Mouse (Mus musculus): ENCODE data around the gene Nap1l3. TPM values are rescaled to one million over a fixed set of nuclear protein-coding genes. Genes with fewer than 3 reads are reported as not detected.

Nap1l3 gene
- total RNA-seq (2021): 1 to 10 TPM in 1 of 2 experiments, under 1 TPM in 1; 0.80 to 1.5 TPM
- long read RNA-seq, experiment 1, transcript Nap1l3-201 (1 exons, 2,837 nt): major isoform, 6 of 6 reads
- long read RNA-seq, experiment 1, partial matches to known transcripts: 0 of 6 reads
- long read RNA-seq, experiment 1, other reads (novel, unspliced or antisense): 0 of 6 reads
- long read RNA-seq, experiment 2, partial matches to known transcripts: 0 of 2 reads
- long read RNA-seq, experiment 2, other reads (novel, unspliced or antisense): 0 of 2 reads

- peak; percentile 39 for DNase-seq
Measured at GRCm38 (mm10) chrX:122396781-122397581, at the start of gene Nap1l3. Gene Nap1l3, minus strand, starts transcription at chrX:122397401.

GRCm38 (mm10) chrX:122397652-122398051 lies 451 bp upstream of the Nap1l3 start:
- DNase-seq: no peak

All from gastrocnemius, postnatal 10 days (tissue).